Mouse (Mus musculus): ENCODE measurements around the gene Lyrm4. TPM values are rescaled to one million over a fixed set of nuclear protein-coding genes. Genes with fewer than 3 reads are reported as not detected.

Gene Lyrm4
- total and polyA plus RNA-seq, 2 experiments from 2014 or later, result 16.7 to 58.0 TPM

- TF ChIP-seq CTCF (IDR thresholded peaks at IDR 0.05; ENCODE audit: low read depth), result no peak
- Histone ChIP-seq H3K4me3 (ENCODE audit: low read depth, low read length) (no peak overlapping the region), H3K27me3 (ENCODE audit: insufficient read depth, low read length) (no peaks in the 10 kb centered on the region), H3K27ac (ENCODE audit: low read depth, low read length) (no peak overlapping the region), H3K36me3 (ENCODE audit: insufficient read depth) (no peaks in the 10 kb centered on the region), H3K9me3 (ENCODE audit: low read length) (no peaks in the 10 kb centered on the region), H3K4me1 (ENCODE audit: insufficient read depth) (no peaks in the 10 kb centered on the region), H3K4me2 (ENCODE audit: low read depth) (no peak overlapping the region), H3K9ac (no peak overlapping the region)
- ATAC-seq, result no peak
- 97% methylated on average over 3 of the region's 3 CpGs for WGBS
- no peak for DNase-seq
Observed at GRCm38 (mm10) chr13:36081591-36081990, 35.7 kb downstream of the Lyrm4 start.

DNA sequence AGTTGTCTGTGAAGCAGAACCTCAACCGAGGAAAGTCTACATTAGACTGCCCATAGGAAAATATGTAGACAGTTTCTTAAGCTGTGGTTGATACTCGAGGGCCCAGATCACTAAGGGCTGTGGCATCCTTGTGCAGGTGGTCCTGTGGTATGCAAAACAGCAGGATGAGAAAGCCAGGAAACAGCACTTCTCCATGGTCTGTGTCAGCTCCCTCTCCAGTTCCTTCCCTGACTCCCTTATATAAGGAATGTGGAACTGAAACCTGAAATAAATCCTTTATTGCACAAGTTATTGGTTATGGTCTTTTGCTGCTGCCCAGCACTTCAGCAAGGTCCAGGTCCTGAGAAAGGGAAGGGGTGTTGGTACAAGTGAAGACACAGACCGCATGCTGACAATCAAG lies 42.8 kb downstream of the Lyrm4 start:
- TF ChIP-seq CTCF (IDR thresholded peaks at IDR 0.05; ENCODE audit: low read depth), result no peak
- Histone ChIP-seq H3K36me3 (ENCODE audit: insufficient read depth) (no peaks in the 10 kb centered on the region), H3K9ac (no peak overlapping the region), H3K4me1 (ENCODE audit: insufficient read depth) (no peaks in the 10 kb centered on the region), H3K4me2 (ENCODE audit: low read depth) (no peak overlapping the region), H3K4me3 (ENCODE audit: low read depth, low read length) (no peak overlapping the region), H3K27ac (ENCODE audit: low read depth, low read length) (no peak overlapping the region), H3K9me3 (ENCODE audit: low read length) (no peaks in the 10 kb centered on the region), H3K27me3 (ENCODE audit: insufficient read depth, low read length) (no peaks in the 10 kb centered on the region)
- WGBS, result 91% methylated on average over 3 of the region's 3 CpGs
- ATAC-seq (no peak), DNase-seq (no peak)

DNA sequence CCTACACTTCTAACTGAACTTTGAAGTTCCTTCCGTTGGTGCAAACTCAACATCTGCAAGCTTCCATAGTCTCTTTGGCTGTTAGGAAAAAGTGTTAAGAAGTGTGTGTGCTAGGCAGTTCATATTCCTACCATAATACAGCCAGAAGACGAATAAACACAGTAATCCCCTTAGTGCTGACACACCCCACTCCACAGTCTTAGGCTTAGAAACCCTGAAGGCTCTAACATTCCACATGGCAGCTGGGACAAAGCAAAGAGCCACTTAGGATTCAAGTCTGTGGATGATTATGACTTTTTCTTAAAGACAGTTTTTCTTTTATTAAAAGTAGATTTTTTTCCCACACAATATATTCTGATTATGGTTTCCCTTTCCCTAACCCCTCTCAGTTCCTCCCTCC lies 50.6 kb downstream of the Lyrm4 start:
- 79% methylated on average over 2 of the region's 2 CpGs for WGBS
- H3K27ac ChIP-seq (ENCODE audit: low read depth, low read length), result no peak overlapping the region
- H3K4me3 ChIP-seq (ENCODE audit: low read depth, low read length), result no peak overlapping the region
- TF ChIP-seq CTCF (IDR thresholded peaks at IDR 0.05; ENCODE audit: low read depth), result no peak
- no peak overlapping the region for H3K9ac ChIP-seq
- ATAC-seq (no peak), DNase-seq (no peak)
- H3K27me3 ChIP-seq (ENCODE audit: insufficient read depth, low read length), result no peaks in the 10 kb centered on the region
- no peak overlapping the region for H3K4me2 ChIP-seq (ENCODE audit: low read depth)
- H3K4me1 ChIP-seq (ENCODE audit: insufficient read depth), result no peaks in the 10 kb centered on the region
- no peaks in the 10 kb centered on the region for H3K9me3 ChIP-seq (ENCODE audit: low read length)
- no peaks in the 10 kb centered on the region for H3K36me3 ChIP-seq (ENCODE audit: insufficient read depth)

DNA sequence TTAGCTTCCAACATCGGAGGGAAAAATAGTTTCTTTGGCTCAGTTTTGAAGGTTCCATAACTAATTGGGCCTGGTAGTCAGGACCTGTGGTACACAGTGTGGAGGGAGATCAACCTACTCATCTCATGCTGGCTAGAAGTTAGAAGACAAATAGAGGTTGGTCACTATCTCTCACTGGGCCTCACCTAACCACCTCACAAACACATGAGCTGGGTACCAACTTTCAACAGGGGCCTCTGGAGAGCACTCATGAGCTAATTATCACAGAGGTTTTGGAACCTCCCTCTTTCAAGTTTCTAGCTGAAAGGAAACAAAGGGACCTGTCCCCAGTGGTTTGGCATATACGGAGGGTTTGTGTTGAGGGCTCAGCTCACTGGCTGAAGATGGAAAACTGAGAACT lies 59.8 kb downstream of the Lyrm4 start:
- H3K27me3 ChIP-seq (ENCODE audit: insufficient read depth, low read length), result no peaks in the 10 kb centered on the region
- no peak overlapping the region for H3K27ac ChIP-seq (ENCODE audit: low read depth, low read length)
- ATAC-seq, result no peak
- no peak for TF ChIP-seq CTCF (IDR thresholded peaks at IDR 0.05; ENCODE audit: low read depth)
- WGBS, result 68% methylated on average over 2 of the region's 2 CpGs
- H3K4me2 ChIP-seq (ENCODE audit: low read depth), result no peak overlapping the region
- H3K4me1 ChIP-seq (ENCODE audit: insufficient read depth), result no peaks in the 10 kb centered on the region
- H3K9me3 ChIP-seq (ENCODE audit: low read length), result no peaks in the 10 kb centered on the region
- H3K4me3 ChIP-seq (ENCODE audit: low read depth, low read length), result no peak overlapping the region
- H3K36me3 ChIP-seq (ENCODE audit: insufficient read depth), result no peaks in the 10 kb centered on the region
- H3K9ac ChIP-seq, result no peak overlapping the region
- no peak for DNase-seq

- no peak overlapping the region for H3K4me3 ChIP-seq (ENCODE audit: low read depth, low read length)
- ATAC-seq (no peak), DNase-seq (no peak)
- no peak for TF ChIP-seq CTCF (IDR thresholded peaks at IDR 0.05; ENCODE audit: low read depth)
- no peak overlapping the region for H3K9ac ChIP-seq
- 94% methylated on average over 4 of the region's 4 CpGs for WGBS
- H3K36me3 ChIP-seq (ENCODE audit: insufficient read depth), result no peaks in the 10 kb centered on the region
- H3K27me3 ChIP-seq (ENCODE audit: insufficient read depth, low read length), result no peaks in the 10 kb centered on the region
- H3K4me2 ChIP-seq (ENCODE audit: low read depth), result no peak overlapping the region
- H3K4me1 ChIP-seq (ENCODE audit: insufficient read depth), result no peaks in the 10 kb centered on the region
- no peak overlapping the region for H3K27ac ChIP-seq (ENCODE audit: low read depth, low read length)
- no peaks in the 10 kb centered on the region for H3K9me3 ChIP-seq (ENCODE audit: low read length)
Observed at GRCm38 (mm10) chr13:36056925-36057324, 60.4 kb downstream of the Lyrm4 start.

- ATAC-seq, result no peak
- no peak for TF ChIP-seq CTCF (IDR thresholded peaks at IDR 0.05; ENCODE audit: low read depth)
- Histone ChIP-seq H3K36me3 (ENCODE audit: insufficient read depth) (no peaks in the 10 kb centered on the region), H3K4me2 (ENCODE audit: low read depth) (no peak overlapping the region), H3K9me3 (ENCODE audit: low read length) (no peaks in the 10 kb centered on the region), H3K4me1 (ENCODE audit: insufficient read depth) (no peaks in the 10 kb centered on the region), H3K27me3 (ENCODE audit: insufficient read depth, low read length) (no peaks in the 10 kb centered on the region), H3K9ac (no peak overlapping the region), H3K4me3 (ENCODE audit: low read depth, low read length) (no peak overlapping the region), H3K27ac (ENCODE audit: low read depth, low read length) (no peak overlapping the region)
- WGBS, result 81% methylated on average over 1 of the region's 1 CpGs
- no peak for DNase-seq
Observed at GRCm38 (mm10) chr13:36056509-36056908, 60.8 kb downstream of the Lyrm4 start.

- Histone ChIP-seq H3K27me3 (ENCODE audit: insufficient read depth, low read length) (no peaks in the 10 kb centered on the region), H3K4me3 (ENCODE audit: low read depth, low read length) (no peak overlapping the region), H3K4me2 (ENCODE audit: low read depth) (no peak overlapping the region), H3K36me3 (ENCODE audit: insufficient read depth) (no peaks in the 10 kb centered on the region), H3K4me1 (ENCODE audit: insufficient read depth) (no peaks in the 10 kb centered on the region), H3K9ac (no peak overlapping the region), H3K9me3 (ENCODE audit: low read length) (no peaks in the 10 kb centered on the region), H3K27ac (ENCODE audit: low read depth, low read length) (no peak overlapping the region)
- WGBS, result 90% methylated on average over 4 of the region's 4 CpGs
- no peak for TF ChIP-seq CTCF (IDR thresholded peaks at IDR 0.05; ENCODE audit: low read depth)
- DNase-seq (no peak), ATAC-seq (no peak)
Observed at GRCm38 (mm10) chr13:36035528-36035927, 81.8 kb downstream of the Lyrm4 start.

GRCm38 (mm10) chr13:36031959-36032358 lies 85.4 kb downstream of the Lyrm4 start:
- no peak overlapping the region for H3K4me2 ChIP-seq (ENCODE audit: low read depth)
- H3K27me3 ChIP-seq (ENCODE audit: insufficient read depth, low read length), result no peaks in the 10 kb centered on the region
- no peak for ATAC-seq
- no peaks in the 10 kb centered on the region for H3K4me1 ChIP-seq (ENCODE audit: insufficient read depth)
- 75% methylated on average over 9 of the region's 9 CpGs for WGBS
- H3K36me3 ChIP-seq (ENCODE audit: insufficient read depth), result no peaks in the 10 kb centered on the region
- no peak overlapping the region for H3K27ac ChIP-seq (ENCODE audit: low read depth, low read length)
- no peak for DNase-seq
- no peaks in the 10 kb centered on the region for H3K9me3 ChIP-seq (ENCODE audit: low read length)
- TF ChIP-seq CTCF (IDR thresholded peaks at IDR 0.05; ENCODE audit: low read depth), result no peak
- H3K9ac ChIP-seq, result no peak overlapping the region
- H3K4me3 ChIP-seq (ENCODE audit: low read depth, low read length), result no peak overlapping the region
